Comparison of ENCODE assay signal across 7 mouse cellular contexts in genomic region chr14:121878176-121878858, GRCm38 (mm10). TPM values are rescaled to one million over a fixed set of nuclear protein-coding genes. Genes with fewer than 3 reads are reported as not detected.
DNase-seq lines count a peak whose midpoint lies in the region; ATAC-seq lines count a peak whose summit lies in the region.

Gene Ubac2, plus strand, starts transcription at chr14:121878620.

- peaks cover 10% of the 10 kb centered on the region for H3K4me1 ChIP-seq in intestine, embryonic 15.5 days (replicated peaks)
- H3K4me1 ChIP-seq in midbrain, embryonic 10.5 days: peaks cover 28% of the 10 kb centered on the region

- ATAC-seq in intestine, embryonic 15.5 days: peak; percentile 98

- H3K27ac ChIP-seq in intestine, embryonic 15.5 days: peak within 1 kb of the TSS; percentile 95
- peak within 1 kb of the TSS; percentile 95 for H3K27ac ChIP-seq in midbrain, embryonic 10.5 days (replicated peaks)

- intact Hi-C loops in gastrocnemius, postnatal 36 days (cut with DNase I): no loop called here
- intact Hi-C loops in left cerebral cortex, postnatal 25 days (cut with DNase I): loop anchor here (1.0 to 10.0 kb wide), 3 partner anchors 80 to 294 kb away; partner anchors contain the start of gene Tm9sf2

- H3K27me3 ChIP-seq in intestine, embryonic 15.5 days (replicated peaks): no peaks in the 10 kb centered on the region
- H3K27me3 ChIP-seq in midbrain, embryonic 10.5 days (ENCODE audit: low read depth, poor library complexity, severe bottlenecking): no peaks in the 10 kb centered on the region

- peak within 1 kb of the TSS; percentile 81 for H3K4me3 ChIP-seq in intestine, embryonic 15.5 days (replicated peaks)
- peak within 1 kb of the TSS; percentile 98 for H3K4me3 ChIP-seq in midbrain, embryonic 10.5 days

- WGBS in intestine, embryonic 15.5 days: under 1% methylated on average over 61 of the region's 61 CpGs
- under 1% methylated on average over 61 of the region's 61 CpGs for WGBS in midbrain, embryonic 10.5 days

- peak; percentile 98 for DNase-seq in adrenal gland, adult 2 months
- DNase-seq in embryo, embryonic 11.5 days (ENCODE audit: low read depth, low spot score): peak; percentile 97
- DNase-seq in gastrocnemius, postnatal 36 days: peak; percentile 98
- peak; percentile 98 to 99 for DNase-seq in left cerebral cortex, postnatal 25 days (ENCODE audit: low spot score in 2 of 2)
- DNase-seq in midbrain, embryonic 10.5 days (ENCODE audit: low spot score): peak; percentile 98
- peak; percentile 99 for DNase-seq in right cerebral cortex, postnatal 4 days

- H3K9me3 ChIP-seq in intestine, embryonic 15.5 days: no peaks in the 10 kb centered on the region
- no peaks in the 10 kb centered on the region for H3K9me3 ChIP-seq in midbrain, embryonic 10.5 days (replicated peaks)

- H3K4me2 ChIP-seq in intestine, embryonic 15.5 days (replicated peaks): peak within 1 kb of the TSS; percentile 88

- H3K36me3 ChIP-seq in intestine, embryonic 15.5 days: no peaks in the 10 kb centered on the region
- no peaks in the 10 kb centered on the region for H3K36me3 ChIP-seq in midbrain, embryonic 10.5 days

- H3K9ac ChIP-seq in intestine, embryonic 15.5 days: peak within 1 kb of the TSS; percentile 82

RNA-seq across cellular contexts. Expression of gene Ubac2, which starts in this region (rescaled TPM):
- 10 to 100 TPM; 30.4 to 42.2 TPM for total RNA-seq in adrenal gland, adult 2 months (2021)
- polyA plus RNA-seq in adrenal gland, adult 2 months (2012; rRNA removed): 66.7 and 69.0 TPM in 2 replicates
- total RNA-seq in gastrocnemius, postnatal 36 days (2021): 10 to 100 TPM; 25.3 to 27.3 TPM
- 59.3 and 61.1 TPM in 2 replicates for polyA plus RNA-seq in intestine, embryonic 15.5 days (2015; fragmentation: Nextera tagmentation; extraction: Ambion mirVana)
- 10 to 100 TPM; 33.7 to 33.8 TPM for total RNA-seq in left cerebral cortex, postnatal 25 days (2021)
- polyA plus RNA-seq in midbrain, embryonic 10.5 days (2016; fragmentation: Nextera tagmentation; extraction: Ambion mirVana): 76.6 and 78.3 TPM in 2 replicates

Comparison
In these comparisons a context has a peak if more than half of its experiments do, and no peak if none do; other contexts are left out.
1. Peak in every context shown above with its lines: DNase-seq, ATAC-seq, H3K4me3 ChIP-seq and H3K27ac ChIP-seq.